Mouse (Mus musculus) midbrain, postnatal 0 days (tissue): ENCODE data around the gene Ifna16. TPM values are rescaled to one million over a fixed set of nuclear protein-coding genes. Genes with fewer than 3 reads are reported as not detected.

ENCODE experiments used
- ATAC-seq: fragments of 200-750 bp; cut with Nextera tagmentation; 2 replicates; pipeline ENCODE4 v1.8.0; 2017; ENCODE audit warnings: moderate number of reproducible peaks, mild to moderate bottlenecking, moderate TSS enrichment, moderate library complexity; ENCODE audit not compliant: low FRiP score
- DNase-seq: peaks from one replicate; pipeline ENCODE4 v3.0.0-alpha.2; 2015; ENCODE audit warnings: low spot score
- H3K27ac ChIP-seq: fragments of 300-500 bp; sonication (generic); 2 replicates; pipeline ENCODE4 v1.5.1; 2014; ENCODE audit warnings: low read depth, mild to moderate bottlenecking, low read length, mixed read lengths
- H3K27me3 ChIP-seq: fragments of 300-500 bp; sonication (generic); 2 replicates; pipeline ENCODE4 v1.6.1; 2014; ENCODE audit warnings: low read length, control low read depth, mixed read lengths; ENCODE audit not compliant: insufficient read depth
- H3K36me3 ChIP-seq: fragments of 300-500 bp; sonication (generic); 2 replicates; pipeline ENCODE4 v1.6.1; 2014; ENCODE audit warnings: low read length, control low read depth, mixed read lengths; ENCODE audit not compliant: insufficient read depth
- H3K4me1 ChIP-seq: fragments of 300-500 bp; sonication (generic); 2 replicates; pipeline ENCODE4 v1.6.1; 2014; ENCODE audit warnings: mild to moderate bottlenecking, control low read depth, antibody characterized with exemption, low read length, mixed read lengths; ENCODE audit not compliant: insufficient read depth
- H3K4me2 ChIP-seq: fragments of 300-500 bp; sonication (generic); 2 replicates; pipeline ENCODE4 v1.6.1; 2014; ENCODE audit warnings: low read depth, mild to moderate bottlenecking, low read length, mixed read lengths; ENCODE audit not compliant: poor library complexity, severe bottlenecking
- H3K4me3 ChIP-seq: fragments of 300-500 bp; sonication (generic); 2 replicates; pipeline ENCODE4 v1.5.1; 2014; ENCODE audit warnings: low read depth, mild to moderate bottlenecking, low read length, moderate library complexity
- H3K9ac ChIP-seq: fragments of 300-500 bp; sonication (generic); replicated peaks from 2 replicates; pipeline ENCODE4 v1.6.1; 2014; ENCODE audit warnings: mild to moderate bottlenecking, low read length, moderate library complexity, mixed read lengths; ENCODE audit not compliant: poor library complexity, severe bottlenecking
- H3K9me3 ChIP-seq: fragments of 300-500 bp; sonication (generic); 2 replicates; pipeline ENCODE4 v1.6.1; 2016; ENCODE audit warnings: low read length, control low read depth
- CTCF ChIP-seq: IDR thresholded peaks from 2 replicates; pipeline ENCODE4 v1.5.1; 2016; ENCODE audit warnings: antibody characterized with exemption, mild to moderate bottlenecking
- WGBS: fragments of 180-500 bp; shearing (Covaris S2); extraction: QIAGEN DNeasy Blood & Tissue Kit; methylation state at CpG from one replicate; pipeline ENCODE4 v1.1.7; 2014; 5-methylcytosine and 5-hydroxymethylcytosine counted together
- polyA plus RNA-seq: library from polyadenylated mRNA; unstranded; fragments of >200 nt; fragmentation: Nextera tagmentation; extraction: Ambion mirVana; gene quantifications from 2 replicates; pipeline ENCODE4 v1.2.1, GENCODE M21; 2015
- total RNA-seq: library from RNA; depleted of rRNA; stranded (reverse); fragments of >200 nt; gene quantifications from 2 replicates; pipeline ENCODE4 v1.2.3, GENCODE M21; 2014; rRNA removed

Gene Ifna16
- total and polyA plus RNA-seq, 2 experiments from 2014 or later, result not detected

DNA sequence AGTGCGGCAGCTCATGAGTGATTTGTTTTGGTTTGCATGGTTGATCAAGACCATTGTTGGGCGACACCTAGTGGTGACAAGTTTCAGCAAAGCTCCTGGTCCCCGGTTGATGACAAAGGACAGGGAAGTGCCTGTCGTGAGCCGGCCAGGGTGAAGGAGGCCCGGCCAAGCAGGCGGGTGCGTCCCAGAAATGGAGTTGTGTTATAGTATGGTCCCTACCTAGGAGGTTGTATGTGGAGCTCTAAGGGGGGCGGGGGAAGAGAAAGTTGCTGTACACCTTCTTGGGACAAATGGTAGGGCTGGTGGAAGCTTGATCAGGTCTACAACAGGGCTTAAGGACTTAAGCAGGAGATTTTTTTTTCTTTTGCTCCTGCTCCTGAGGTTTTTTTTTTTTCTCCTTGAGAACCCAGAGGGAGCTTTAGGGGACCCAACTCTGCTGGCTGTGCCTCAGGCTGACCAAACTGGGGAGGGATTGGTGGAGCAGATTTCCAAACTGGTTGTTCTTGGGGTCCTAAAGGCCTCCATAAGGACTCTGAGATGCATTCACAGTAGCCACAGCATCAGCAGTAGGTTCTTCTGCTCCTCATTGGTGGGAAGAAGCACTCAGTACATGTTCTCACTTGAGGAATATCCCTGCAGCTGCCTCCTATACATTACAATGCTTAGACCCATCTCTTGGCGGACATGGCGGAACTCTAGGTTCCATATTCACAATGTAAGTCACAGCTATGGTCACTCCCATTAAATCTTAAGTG lies 35.5 kb downstream of the Ifna16 start:
- 13% methylated on average over 11 of the region's 11 CpGs for WGBS
- H3K9ac ChIP-seq, result no peak overlapping the region

DNA sequence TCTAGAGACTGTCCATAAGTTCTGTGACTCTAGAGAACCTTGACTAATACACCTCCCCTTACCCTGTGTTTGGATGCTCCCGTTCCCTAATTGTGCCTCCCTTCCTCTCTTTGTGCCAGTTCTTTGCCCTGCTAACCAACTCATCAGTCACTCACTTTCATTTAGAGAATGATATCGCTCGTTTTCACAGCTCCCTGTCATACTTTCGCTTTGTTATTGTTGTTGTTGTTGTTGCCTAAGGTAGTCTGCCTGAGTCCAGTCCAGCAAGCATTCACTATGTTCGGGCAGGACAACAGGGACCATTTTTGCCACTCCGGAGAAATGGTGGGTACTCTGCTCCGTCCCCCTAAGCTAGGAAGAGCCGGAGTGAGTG lies 36.0 kb downstream of the Ifna16 start:
- WGBS, result 62% methylated on average over 8 of the region's 8 CpGs
- ATAC-seq (no peak), DNase-seq (no peak)
- no peak overlapping the region for H3K9ac ChIP-seq
- H3K9me3 ChIP-seq, result no peaks in the 10 kb centered on the region
- H3K36me3 ChIP-seq, result no peaks in the 10 kb centered on the region
- H3K4me3 ChIP-seq, result peak overlapping the region; percentile 22; the same call in 1 of the 2 replicates
- no peaks in the 10 kb centered on the region for H3K4me1 ChIP-seq
- H3K27ac ChIP-seq, result no peak overlapping the region
- no peak for TF ChIP-seq CTCF
- H3K27me3 ChIP-seq, result no peaks in the 10 kb centered on the region
- H3K4me2 ChIP-seq, result peak overlapping the region; percentile 44

More for the DNA sequence above, 35.5 kb downstream of the Ifna16 start:
- H3K27me3 ChIP-seq, result no peaks in the 10 kb centered on the region
- H3K4me2 ChIP-seq, result peak overlapping the region; percentile 44
- peak; percentile 93 for ATAC-seq
- H3K36me3 ChIP-seq, result no peaks in the 10 kb centered on the region
- no peak overlapping the region for H3K27ac ChIP-seq
- H3K4me1 ChIP-seq, result no peaks in the 10 kb centered on the region
- DNase-seq, result peak; percentile 95
- no peaks in the 10 kb centered on the region for H3K9me3 ChIP-seq
- H3K4me3 ChIP-seq, result peak overlapping the region; percentile 22; the same call in 1 of the 2 replicates
- TF ChIP-seq CTCF, result peak; percentile 82

DNA sequence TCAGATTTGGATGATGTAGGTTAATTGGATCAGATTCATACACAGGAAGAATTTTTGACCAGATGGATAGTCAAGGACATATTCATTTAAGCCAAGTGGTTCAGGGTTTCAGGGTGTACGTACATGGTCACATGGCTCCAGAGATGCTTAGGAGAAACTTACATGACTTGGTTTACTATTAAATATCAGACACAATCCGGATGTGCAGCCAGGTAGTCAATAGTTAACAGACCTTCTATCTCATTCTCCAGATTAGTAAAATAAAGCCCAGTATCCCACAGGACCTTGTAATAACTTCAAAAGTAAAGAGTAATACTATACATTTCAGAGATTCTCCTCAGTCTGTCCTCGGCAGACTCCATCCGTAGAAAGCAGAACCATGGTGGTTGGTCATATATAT lies 42.4 kb downstream of the Ifna16 start, which contains the start of gene C87499:
Gene C87499 (minus strand): TSS at position 101 of the 400 bp plus-strand sequence.
- no peaks in the 10 kb centered on the region for H3K36me3 ChIP-seq
- no peak within 1 kb of the TSS for H3K4me3 ChIP-seq
- DNase-seq, result no peak
- no peaks in the 10 kb centered on the region for H3K27me3 ChIP-seq
- H3K9ac ChIP-seq, result no peak within 1 kb of the TSS
- H3K9me3 ChIP-seq, result no peaks in the 10 kb centered on the region
- no peak within 1 kb of the TSS for H3K27ac ChIP-seq
- WGBS, result 94% methylated on average over 4 of the region's 4 CpGs
- H3K4me2 ChIP-seq, result no peak within 1 kb of the TSS
- no peaks in the 10 kb centered on the region for H3K4me1 ChIP-seq
- no peak for ATAC-seq
- TF ChIP-seq CTCF, result no peak

Other genes starting within 250 kb of the Ifna16 start
Only the 30 nearest of the 33 such genes appear.
- not detected in 2 replicates for gene Ifnb1, start 154.2 kb downstream of the Ifna16 start, total RNA-seq
- gene Ifnb1, start 154.2 kb downstream of the Ifna16 start, polyA plus RNA-seq, result not detected in 2 replicates
- not detected in 2 replicates for gene Ifna15, start 118.7 kb downstream of the Ifna16 start, total RNA-seq
- gene Ifna15, start 118.7 kb downstream of the Ifna16 start, polyA plus RNA-seq, result not detected in 2 replicates
- not detected in 2 replicates for gene Ifna14, start 105.1 kb downstream of the Ifna16 start, total RNA-seq
- not detected in 2 replicates for gene Ifna14, start 105.1 kb downstream of the Ifna16 start, polyA plus RNA-seq
- not detected in 2 replicates for gene Ifna9, start 84.5 kb downstream of the Ifna16 start, total RNA-seq
- not detected in 2 replicates for gene Ifna9, start 84.5 kb downstream of the Ifna16 start, polyA plus RNA-seq
- not detected in 2 replicates for gene Ifna12, start 73.5 kb downstream of the Ifna16 start, total RNA-seq
- not detected in 2 replicates for gene Ifna12, start 73.5 kb downstream of the Ifna16 start, polyA plus RNA-seq
- not detected in 2 replicates for gene C87499, start 42.5 kb downstream of the Ifna16 start, total RNA-seq
- gene C87499, start 42.5 kb downstream of the Ifna16 start, polyA plus RNA-seq, result not detected in 2 replicates
- gene Ifna13, start 32.5 kb downstream of the Ifna16 start, total RNA-seq, result not detected in 2 replicates
- gene Ifna13, start 32.5 kb downstream of the Ifna16 start, polyA plus RNA-seq, result not detected in 2 replicates
- not detected in 2 replicates for gene Ifna2, start 7.0 kb upstream of the Ifna16 start, total RNA-seq
- not detected in 2 replicates for gene Ifna2, start 7.0 kb upstream of the Ifna16 start, polyA plus RNA-seq
- gene Ifnab, start 14.4 kb upstream of the Ifna16 start, total RNA-seq, result not detected in 2 replicates
- gene Ifnab, start 14.4 kb upstream of the Ifna16 start, polyA plus RNA-seq, result not detected in 2 replicates
- 0.71 TPM in 1 of 2 replicates, not detected in the other for gene Gm26566, start 44.9 kb upstream of the Ifna16 start, total RNA-seq
- 0.49 and 1.3 TPM in 2 replicates for gene Gm26566, start 44.9 kb upstream of the Ifna16 start, polyA plus RNA-seq
- gene Klhl9, start 45.5 kb upstream of the Ifna16 start, total RNA-seq, result 148 and 172 TPM in 2 replicates
- 77.6 and 82.5 TPM in 2 replicates for gene Klhl9, start 45.5 kb upstream of the Ifna16 start, polyA plus RNA-seq
- gene Gm13271, start 77.9 kb upstream of the Ifna16 start, total RNA-seq, result not detected in 2 replicates
- gene Gm13271, start 77.9 kb upstream of the Ifna16 start, polyA plus RNA-seq, result not detected in 2 replicates
- gene Gm13283, start 83.2 kb upstream of the Ifna16 start, total RNA-seq, result not detected in 2 replicates
- gene Gm13283, start 83.2 kb upstream of the Ifna16 start, polyA plus RNA-seq, result not detected in 2 replicates
- gene Gm13290, start 96.9 kb upstream of the Ifna16 start, total RNA-seq, result not detected in 2 replicates
- not detected in 2 replicates for gene Gm13290, start 96.9 kb upstream of the Ifna16 start, polyA plus RNA-seq
- gene Gm13289, start 100.0 kb upstream of the Ifna16 start, total RNA-seq, result not detected in 2 replicates
- gene Gm13289, start 100.0 kb upstream of the Ifna16 start, polyA plus RNA-seq, result not detected in 2 replicates
- not detected in 2 replicates for gene Gm13272, start 102.9 kb upstream of the Ifna16 start, total RNA-seq
- not detected in 2 replicates for gene Gm13272, start 102.9 kb upstream of the Ifna16 start, polyA plus RNA-seq
- not detected in 2 replicates for gene Ifnz, start 105.2 kb upstream of the Ifna16 start, total RNA-seq
- not detected in 2 replicates for gene Ifnz, start 105.2 kb upstream of the Ifna16 start, polyA plus RNA-seq
- not detected in 2 replicates for gene Gm13276, start 108.8 kb upstream of the Ifna16 start, total RNA-seq
- gene Gm13276, start 108.8 kb upstream of the Ifna16 start, polyA plus RNA-seq, result not detected in 2 replicates
- not detected in 2 replicates for gene Gm13277, start 111.7 kb upstream of the Ifna16 start, total RNA-seq
- gene Gm13277, start 111.7 kb upstream of the Ifna16 start, polyA plus RNA-seq, result not detected in 2 replicates
- gene Gm13278, start 114.6 kb upstream of the Ifna16 start, total RNA-seq, result not detected in 2 replicates
- not detected in 2 replicates for gene Gm13278, start 114.6 kb upstream of the Ifna16 start, polyA plus RNA-seq
- not detected in 2 replicates for gene Gm13275, start 117.6 kb upstream of the Ifna16 start, total RNA-seq
- gene Gm13275, start 117.6 kb upstream of the Ifna16 start, polyA plus RNA-seq, result not detected in 2 replicates
- not detected in 2 replicates for gene Gm13279, start 120.5 kb upstream of the Ifna16 start, total RNA-seq
- gene Gm13279, start 120.5 kb upstream of the Ifna16 start, polyA plus RNA-seq, result not detected in 2 replicates
- not detected in 2 replicates for gene Gm13285, start 122.7 kb upstream of the Ifna16 start, total RNA-seq
- not detected in 2 replicates for gene Gm13285, start 122.7 kb upstream of the Ifna16 start, polyA plus RNA-seq
- not detected in 2 replicates for gene Gm13287, start 126.3 kb upstream of the Ifna16 start, total RNA-seq
- gene Gm13287, start 126.3 kb upstream of the Ifna16 start, polyA plus RNA-seq, result not detected in 2 replicates
- gene Gm13288, start 128.6 kb upstream of the Ifna16 start, total RNA-seq, result not detected in 2 replicates
- not detected in 2 replicates for gene Gm13288, start 128.6 kb upstream of the Ifna16 start, polyA plus RNA-seq
- not detected in 2 replicates for gene Ifna7, start 139.3 kb upstream of the Ifna16 start, total RNA-seq
- not detected in 2 replicates for gene Ifna7, start 139.3 kb upstream of the Ifna16 start, polyA plus RNA-seq
- gene Ifna11, start 143.0 kb upstream of the Ifna16 start, total RNA-seq, result not detected in 2 replicates
- not detected in 2 replicates for gene Ifna11, start 143.0 kb upstream of the Ifna16 start, polyA plus RNA-seq
- not detected in 2 replicates for gene Ifna6, start 150.5 kb upstream of the Ifna16 start, total RNA-seq
- not detected in 2 replicates for gene Ifna6, start 150.5 kb upstream of the Ifna16 start, polyA plus RNA-seq
- gene Ifna5, start 158.6 kb upstream of the Ifna16 start, total RNA-seq, result not detected in 2 replicates
- not detected in 2 replicates for gene Ifna5, start 158.6 kb upstream of the Ifna16 start, polyA plus RNA-seq
- gene Ifna4, start 164.9 kb upstream of the Ifna16 start, total RNA-seq, result not detected in 2 replicates
- gene Ifna4, start 164.9 kb upstream of the Ifna16 start, polyA plus RNA-seq, result not detected in 2 replicates